Mouse (Mus musculus) Patski (cell line): ENCODE results near the gene Nedd9. TPM values are rescaled to one million over a fixed set of nuclear protein-coding genes. Genes with fewer than 3 reads are reported as not detected.

ENCODE experiments used
- ATAC-seq: fragments of 100-300 bp; one replicate; pipeline ENCODE4 v1.8.0; 2021
- CTCF ChIA-PET: fragments of 350-600 bp; sonication (Branson Sonifier 250); formaldehyde crosslinking; loops from one replicate; lab custom pipeline; 2022; ENCODE audit warnings: inconsistent platforms; lab: Charles Lee
- POLR2A ChIA-PET: fragments of 350-600 bp; sonication (Branson Sonifier 250); formaldehyde crosslinking; loops from one replicate; lab custom pipeline; 2022; ENCODE audit warnings: antibody characterized with exemption, inconsistent platforms; lab: Charles Lee
- DNase-seq: peaks from one replicate; pipeline ENCODE4 v3.0.0-alpha.2; 2011; ENCODE audit warnings: low read depth, low spot score
- H3K27me3 ChIP-seq: fragments of 371-371 bp; one replicate; pipeline ENCODE4 v1.5.1; 2021
- CTCF ChIP-seq: fragments of 100-300 bp; IDR thresholded peaks from one replicate; pipeline ENCODE4 v1.5.1; 2021
- in situ Hi-C: fragments of 300-500 bp; cut with MboI; formaldehyde crosslinking; loops from 3 replicates; pipeline ENCODE4 v1.11.1; 2018; ENCODE audit warnings: low pct_unique_long_range_greater_than_20kb, mixed read lengths
- polyA plus RNA-seq: library from polyadenylated mRNA; unstranded; gene quantifications from one replicate; pipeline ENCODE4 v1.2.3, GENCODE M21; 2021

Gene Nedd9
- polyA plus RNA-seq, 1 experiment from 2014 or later: 21.2 TPM

DNA sequence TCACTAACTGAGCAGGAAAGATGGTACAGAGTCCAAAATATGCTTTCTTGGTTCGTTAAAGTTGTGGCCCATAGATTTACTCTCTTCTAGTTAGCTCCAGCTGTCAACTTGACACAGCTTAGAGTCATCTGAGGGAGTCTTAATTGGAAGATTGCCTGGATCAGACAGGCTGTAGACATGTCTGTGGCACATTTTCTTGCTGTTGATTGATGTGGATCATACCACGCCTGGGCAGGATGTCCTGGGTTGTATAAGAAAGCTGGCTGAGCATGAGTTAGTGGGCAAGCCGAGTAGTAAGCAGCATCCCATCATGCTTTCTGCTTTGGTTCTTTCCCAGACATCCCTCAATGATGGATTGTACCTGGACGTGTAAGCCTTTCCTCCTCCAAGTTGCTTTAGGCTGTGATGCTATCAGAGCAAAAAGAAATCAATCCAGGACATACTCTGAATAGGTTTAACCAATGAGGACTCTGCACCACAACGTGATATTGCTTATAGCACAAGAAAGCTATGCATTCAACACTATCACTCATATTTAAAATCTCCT is 14.2 kb downstream of the Nedd9 start:
- in situ Hi-C loops: no loop called here
- no peak for DNase-seq
- no peak for TF ChIP-seq CTCF
- ATAC-seq: no peak
- ChIA-PET POLR2A (no interaction called here), CTCF (interaction anchor here (1.1 kb wide), 1 partner anchor 46 kb away, joined by 3 read pairs; no protein-coding TSS in a partner anchor)
- H3K27me3 ChIP-seq: no peaks in the 10 kb centered on the region

DNA sequence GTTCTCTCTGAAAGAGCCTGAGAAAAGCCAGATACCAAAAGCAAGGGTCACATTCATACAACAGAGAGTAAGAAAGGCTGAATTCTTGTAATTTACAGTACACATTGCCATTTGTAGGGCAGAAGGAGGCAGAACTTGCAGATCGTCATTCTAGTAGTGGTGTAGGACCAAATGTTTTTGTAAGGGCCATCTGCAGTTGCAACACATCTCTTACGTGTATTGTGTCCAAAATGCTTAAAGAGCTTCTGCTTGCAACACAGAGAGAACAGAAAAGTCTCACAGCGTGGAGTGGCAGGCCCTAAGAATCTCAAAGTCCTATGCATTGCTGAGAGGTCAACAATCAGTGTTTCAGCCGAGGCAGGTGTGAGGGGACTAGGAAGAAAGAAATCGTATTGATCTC is 18.9 kb downstream of the Nedd9 start:
- ChIA-PET CTCF (no interaction called here), POLR2A (no interaction called here)
- TF ChIP-seq CTCF: no peak
- no peak for DNase-seq
- in situ Hi-C loops: no loop called here
- no peak for ATAC-seq
- H3K27me3 ChIP-seq: no peaks in the 10 kb centered on the region

DNA sequence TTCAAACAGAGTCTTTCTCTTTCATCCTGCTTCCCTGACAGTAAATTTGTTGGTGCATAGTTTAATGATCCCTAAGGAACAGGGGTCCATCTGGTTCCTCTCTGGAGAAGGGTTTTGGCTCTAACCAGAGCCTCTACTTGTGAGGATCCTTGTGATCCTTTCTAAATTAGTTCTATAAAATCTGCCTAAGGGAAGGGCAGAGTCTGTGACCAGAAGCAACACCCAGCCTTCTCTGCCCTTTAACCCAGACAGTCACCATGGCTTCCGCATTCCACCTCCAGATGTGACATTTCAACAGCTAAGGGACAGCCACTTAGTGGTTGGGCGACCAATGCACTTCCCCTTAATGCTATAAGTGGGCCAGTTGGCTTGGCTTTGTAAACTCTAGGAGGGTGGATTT is 20.1 kb downstream of the Nedd9 start:
- POLR2A ChIA-PET: no interaction called here
- in situ Hi-C loops: no loop called here
- ATAC-seq: no peak
- no peak for TF ChIP-seq CTCF
- no peaks in the 10 kb centered on the region for H3K27me3 ChIP-seq
- CTCF ChIA-PET: no interaction called here
- no peak for DNase-seq

DNA sequence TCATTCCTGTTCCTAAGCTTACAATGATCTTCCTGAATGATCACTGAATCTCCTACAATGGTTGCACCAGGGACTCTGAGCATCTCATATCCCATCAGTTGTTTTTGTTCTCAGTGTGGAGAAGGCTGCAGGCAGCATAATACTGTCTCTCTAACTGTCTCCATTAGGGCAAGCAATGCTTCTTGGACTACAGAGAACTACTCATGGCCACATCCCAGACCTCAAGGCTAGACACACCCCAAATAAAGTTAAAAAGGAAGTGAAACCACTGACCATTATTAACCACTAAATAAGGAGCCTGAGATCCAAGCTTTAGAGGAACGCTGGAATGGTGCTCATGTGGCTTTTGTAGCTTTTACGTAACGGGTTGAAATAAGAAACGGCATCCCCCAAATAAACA is 20.5 kb downstream of the Nedd9 start:
- no peaks in the 10 kb centered on the region for H3K27me3 ChIP-seq
- CTCF ChIA-PET: no interaction called here
- DNase-seq (no peak), ATAC-seq (no peak)
- POLR2A ChIA-PET: no interaction called here
- no peak for TF ChIP-seq CTCF
- in situ Hi-C loops: no loop called here

DNA sequence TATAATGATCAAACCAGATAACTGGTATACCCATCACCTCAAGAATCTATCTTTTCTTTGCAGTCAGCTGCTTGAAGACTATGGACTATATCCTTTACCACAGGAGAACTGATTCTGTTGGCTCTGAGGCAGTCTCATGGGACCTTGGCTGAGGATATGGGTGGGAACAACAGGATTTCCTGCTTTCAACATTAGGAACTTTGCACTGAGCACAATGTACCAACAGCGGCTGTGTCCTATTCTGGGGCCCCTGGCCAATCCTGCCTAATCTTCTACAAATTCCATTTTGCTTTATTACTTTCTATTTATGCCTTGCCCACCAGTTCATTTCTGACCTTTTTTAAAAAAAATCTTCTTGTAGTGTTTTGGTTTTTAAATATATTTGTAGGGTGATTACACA is 21.0 kb downstream of the Nedd9 start:
- no peaks in the 10 kb centered on the region for H3K27me3 ChIP-seq
- ATAC-seq: no peak
- POLR2A ChIA-PET: no interaction called here
- TF ChIP-seq CTCF: no peak
- no peak for DNase-seq
- CTCF ChIA-PET: no interaction called here
- in situ Hi-C loops: no loop called here

DNA sequence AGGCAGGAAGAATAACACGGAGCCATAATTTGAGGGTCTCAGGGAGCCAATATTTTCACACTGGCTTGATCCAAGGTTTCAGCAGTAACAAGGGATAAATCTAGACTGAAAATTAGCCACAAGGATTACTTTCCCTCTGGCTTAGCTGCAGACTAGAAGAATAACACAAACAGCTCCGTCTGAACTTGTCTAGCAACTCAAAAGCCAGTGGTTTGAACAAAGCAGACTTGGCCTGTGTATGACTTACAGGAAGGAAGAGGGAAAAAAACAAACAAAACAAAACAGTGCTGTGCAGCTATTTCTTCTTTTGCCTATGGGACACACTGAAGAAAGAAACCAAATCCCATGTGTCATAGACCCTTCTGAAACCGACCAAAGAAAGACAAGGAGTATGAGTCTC is 25.7 kb downstream of the Nedd9 start:
- POLR2A ChIA-PET: no interaction called here
- CTCF ChIA-PET: interaction anchor here (1.0 kb wide), 1 partner anchor 104 kb away, joined by 3 read pairs; no protein-coding TSS in a partner anchor

DNA sequence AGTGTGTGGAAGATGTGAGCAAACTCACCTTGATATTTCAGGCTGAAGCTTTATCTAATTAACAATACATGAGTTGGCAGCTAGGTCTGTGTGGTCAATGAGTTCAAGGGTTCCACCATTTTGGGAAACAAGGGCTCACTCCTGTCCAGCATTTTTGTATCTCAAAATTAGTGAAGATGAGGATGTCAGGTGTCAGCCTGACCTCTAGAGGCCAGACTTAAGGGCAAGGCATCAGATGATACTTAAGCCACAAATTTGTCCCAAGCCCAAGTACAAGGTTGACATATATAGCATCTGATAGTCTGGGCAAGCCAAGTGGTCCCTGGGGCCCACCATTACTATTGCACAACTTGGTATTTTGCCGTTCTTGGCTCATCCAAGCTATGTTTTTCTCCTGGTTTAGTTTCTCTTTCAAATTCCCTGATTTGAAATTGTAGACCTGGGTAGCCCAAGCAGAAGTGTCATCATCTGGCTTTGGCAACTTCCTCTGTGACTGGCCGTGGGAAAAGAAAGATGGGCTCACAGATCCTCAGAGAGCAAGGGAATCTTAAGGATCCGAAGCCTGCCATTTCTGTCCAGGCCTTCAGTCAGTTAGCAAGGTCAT is 27.4 kb downstream of the Nedd9 start:
- ATAC-seq: no peak
- DNase-seq: no peak
- in situ Hi-C loops: no loop called here
- ChIA-PET POLR2A (no interaction called here), CTCF (interaction anchor here (0.9 to 1.5 kb wide), 2 partner anchors 21 to 159 kb away, joined by 3 to 7 read pairs; no protein-coding TSS in a partner anchor)
- peak; percentile 16 for TF ChIP-seq CTCF
- H3K27me3 ChIP-seq: no peaks in the 10 kb centered on the region

More for the DNA sequence above, 25.7 kb downstream of the Nedd9 start:
- DNase-seq: no peak
- TF ChIP-seq CTCF: no peak
- ATAC-seq: no peak
- H3K27me3 ChIP-seq: no peaks in the 10 kb centered on the region
- in situ Hi-C loops: no loop called here

DNA sequence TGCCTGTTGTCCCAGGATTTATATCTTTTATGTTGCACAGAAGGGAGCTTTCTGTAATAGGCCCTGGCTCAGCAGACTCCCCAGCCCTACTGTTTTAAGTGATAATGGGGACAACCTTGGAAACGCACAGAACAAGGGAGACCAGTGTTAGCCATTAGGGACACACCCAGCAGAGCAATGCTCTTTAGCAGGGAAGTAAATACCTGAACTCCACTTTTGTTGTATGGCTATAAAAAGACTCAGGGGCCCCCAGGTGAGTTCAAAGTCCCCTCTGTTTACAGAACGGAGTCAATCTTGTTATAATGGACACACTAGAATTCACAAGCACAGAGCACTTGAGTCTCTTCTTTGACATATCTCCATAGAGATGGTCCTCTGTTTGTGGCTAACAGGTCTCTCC is 28.5 kb downstream of the Nedd9 start:
- in situ Hi-C loops: no loop called here
- POLR2A ChIA-PET: no interaction called here
- no peak for TF ChIP-seq CTCF
- no peak for DNase-seq
- no peak for ATAC-seq
- no peaks in the 10 kb centered on the region for H3K27me3 ChIP-seq
- CTCF ChIA-PET: interaction anchor here (0.9 kb wide), 1 partner anchor 22 kb away, joined by 3 read pairs; no protein-coding TSS in a partner anchor

DNA sequence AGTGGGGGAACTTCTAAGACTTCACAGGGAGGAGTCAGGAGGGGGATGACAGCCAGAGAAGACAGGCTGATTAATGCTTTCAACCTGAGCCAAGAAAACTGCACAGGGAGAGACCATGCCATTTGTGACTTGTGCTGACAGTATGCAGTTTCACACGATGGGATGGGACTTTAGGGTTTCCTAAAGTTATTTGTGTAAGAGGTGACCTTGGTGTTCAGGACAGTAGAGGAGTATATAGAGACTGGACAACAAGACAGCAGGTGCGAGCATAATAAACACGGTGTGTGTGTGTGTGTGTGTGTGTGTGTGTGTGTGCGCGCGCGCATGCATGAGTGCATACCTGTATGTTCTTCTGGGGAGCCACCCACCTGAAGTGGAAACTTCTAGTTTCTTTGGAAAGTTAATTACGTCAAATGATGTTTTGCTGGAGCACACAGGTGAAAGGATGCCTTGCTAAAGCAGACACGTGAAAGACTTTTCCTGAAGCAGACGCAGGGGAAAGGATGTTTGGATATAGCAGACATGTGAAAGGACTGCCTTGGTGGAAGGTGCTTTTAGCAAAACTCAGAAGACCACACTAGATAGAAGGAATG is 29.3 kb downstream of the Nedd9 start:
- DNase-seq (no peak), ATAC-seq (no peak)
- ChIA-PET CTCF (no interaction called here), POLR2A (no interaction called here)
- H3K27me3 ChIP-seq: no peaks in the 10 kb centered on the region
- TF ChIP-seq CTCF: no peak
- in situ Hi-C loops: no loop called here

DNA sequence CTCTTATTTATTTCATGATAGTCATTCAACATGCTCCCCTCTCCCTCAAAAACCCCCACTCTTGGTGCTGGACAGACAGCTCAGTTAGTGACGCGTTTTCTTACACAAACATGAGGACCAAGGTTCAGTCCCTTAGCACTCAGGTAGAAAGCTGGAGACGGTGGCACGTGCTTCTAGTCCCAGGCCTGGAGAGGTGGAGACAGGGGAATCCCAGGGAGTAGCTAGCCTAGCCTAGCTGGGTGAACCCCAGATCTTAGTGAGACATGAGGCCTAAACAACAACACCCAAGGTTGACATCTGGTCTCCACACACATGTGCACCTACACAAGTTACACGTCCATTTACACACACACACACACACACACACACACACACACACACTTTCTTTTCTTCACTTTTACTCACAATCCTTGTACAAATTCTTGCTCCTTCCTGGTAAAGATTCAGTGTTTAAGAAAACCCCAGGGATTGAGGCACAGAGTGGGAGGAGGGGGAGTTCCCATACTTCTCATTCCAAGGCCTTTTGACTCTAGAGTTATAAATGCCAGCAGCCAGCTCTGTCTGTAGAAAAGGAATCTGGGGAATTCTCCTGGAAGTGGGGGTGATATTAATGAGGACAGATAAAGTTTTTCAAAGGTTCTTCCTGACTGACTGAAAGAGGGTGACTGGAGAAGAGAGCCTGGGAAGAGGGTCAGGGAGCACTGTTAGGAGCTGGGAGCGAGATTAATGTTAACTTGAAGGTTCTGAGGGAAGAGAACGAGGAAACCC is 29.9 kb downstream of the Nedd9 start:
- no peaks in the 10 kb centered on the region for H3K27me3 ChIP-seq
- ChIA-PET POLR2A (no interaction called here), CTCF (interaction anchor here (0.9 kb wide), 1 partner anchor 154 kb away, joined by 3 read pairs; no protein-coding TSS in a partner anchor)
- in situ Hi-C loops: no loop called here
- no peak for DNase-seq
- no peak for TF ChIP-seq CTCF
- ATAC-seq: peak; percentile 8
